ENCODE assay signal across 8 mouse cellular contexts in the genomic region with DNA sequence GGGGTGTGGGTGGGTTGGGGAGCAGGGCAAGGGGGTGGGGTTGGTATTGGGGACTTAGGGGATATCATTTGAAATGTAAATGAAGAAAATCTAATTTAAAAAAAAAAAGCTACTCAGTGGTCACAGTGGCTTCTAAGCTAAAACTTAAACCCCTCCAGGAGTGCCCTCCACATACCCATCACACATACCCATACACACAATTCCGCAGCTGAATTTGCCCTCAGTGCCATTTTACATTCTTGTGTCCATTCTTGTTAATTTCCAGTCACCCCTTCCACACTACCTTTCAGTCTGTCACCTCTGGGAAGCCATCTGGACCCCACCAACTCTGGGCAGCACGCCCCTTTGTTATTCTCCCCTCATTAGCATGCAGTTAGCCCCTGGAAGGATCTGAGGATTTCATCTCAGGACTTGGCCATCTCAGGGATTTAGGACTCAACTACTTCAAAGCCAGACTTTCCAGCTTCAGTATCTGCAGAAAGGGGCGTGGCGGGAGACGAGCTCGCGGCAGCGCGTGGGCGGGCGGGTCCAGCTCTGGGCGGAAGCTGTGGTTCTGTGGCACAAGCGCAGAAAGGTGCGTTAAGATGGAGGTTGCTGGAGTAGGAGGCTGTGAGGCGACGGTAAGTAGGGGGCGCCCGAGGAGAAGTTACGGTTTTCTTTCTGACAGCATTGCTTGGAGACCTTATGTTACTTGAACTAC. TPM values are rescaled to one million over a fixed set of nuclear protein-coding genes. Genes with fewer than 3 reads are reported as not detected.
A peak's percentile ranks its signal among the peaks of the same experiment; 100 is the strongest.
DNase-seq lines count a peak whose midpoint lies in the region; ATAC-seq and TF ChIP-seq lines count a peak whose summit lies in the region.

A gene (plus strand): TSS at position 537 of the 700 bp plus-strand sequence.

- no peak for TF ChIP-seq POLR2A in cortical plate, adult 2 months (IDR thresholded peaks at IDR 0.05; ENCODE audit: extremely low read depth, insufficient read depth, low read length)

- peak; percentile 83 for DNase-seq in adipocyte (ENCODE audit: low spot score)
- DNase-seq in gastrocnemius, adult 2 months: peak; percentile 85
- DNase-seq in hindbrain, postnatal 0 days (ENCODE audit: low spot score): peak; percentile 91
- peak; percentile 81 to 83 for DNase-seq in left cerebral cortex, adult 2 months (ENCODE audit: extremely low spot score in 1 of 2, low spot score in 2 of 2)
- DNase-seq in right cerebral cortex, postnatal 10 days (ENCODE audit: low spot score in 2 of 2): peak; percentile 92
- DNase-seq in urinary bladder, postnatal 25 days (ENCODE audit: low spot score): peak; percentile 76

- 1% methylated on average over 19 of the region's 19 CpGs for WGBS in hindbrain, postnatal 0 days

- peak within 1 kb of the TSS; percentile 16 for H3K4me3 ChIP-seq in cortical plate, adult 2 months (ENCODE audit: insufficient read depth, low read length)
- H3K4me3 ChIP-seq in gastrocnemius, adult 2 months: peak within 1 kb of the TSS; percentile 64
- H3K4me3 ChIP-seq in hindbrain, postnatal 0 days (ENCODE audit: low read length): peak within 1 kb of the TSS; percentile 40
- peak within 1 kb of the TSS; percentile 39 for H3K4me3 ChIP-seq in left cerebral cortex, adult 2 months

- H3K9ac ChIP-seq in hindbrain, postnatal 0 days (replicated peaks; ENCODE audit: low read length): peak within 1 kb of the TSS; percentile 49

- H3K9me3 ChIP-seq in hindbrain, postnatal 0 days (ENCODE audit: low read length): no peaks in the 10 kb centered on the region

- peak; percentile 93 for ATAC-seq in hindbrain, postnatal 0 days
- ATAC-seq in megakaryocyte, adult 5-6 weeks (ENCODE audit: poor library complexity, severe bottlenecking): peak; percentile 88

- intact Hi-C loops in gastrocnemius, adult 2 months (cut with DNase I): loop anchor here (1.0 to 2.0 kb wide), 2 partner anchors 114 to 153 kb away; a partner anchor contains a TSS
- intact Hi-C loops in left cerebral cortex, adult 2 months (cut with DNase I): loop anchor here (2.0 kb wide), 2 partner anchors 116 to 154 kb away; no protein-coding TSS in a partner anchor

- H3K27me3 ChIP-seq in hindbrain, postnatal 0 days (ENCODE audit: insufficient read depth, low read length): no peaks in the 10 kb centered on the region

- TF ChIP-seq CTCF in cortical plate, adult 2 months (IDR thresholded peaks at IDR 0.05; ENCODE audit: extremely low read depth, insufficient read depth, low read length): peak; percentile 75
- TF ChIP-seq CTCF in gastrocnemius, adult 2 months (IDR thresholded peaks at IDR 0.05): peak; percentile 85
- TF ChIP-seq CTCF in hindbrain, postnatal 0 days (IDR thresholded peaks at IDR 0.05; ENCODE audit: low read depth): peak; percentile 81
- peak; percentile 70 for TF ChIP-seq CTCF in left cerebral cortex, adult 2 months (IDR thresholded peaks at IDR 0.05)

- H3K4me2 ChIP-seq in hindbrain, postnatal 0 days (ENCODE audit: low read depth, low read length): peak within 1 kb of the TSS; percentile 64

- no peak within 1 kb of the TSS for H3K27ac ChIP-seq in cortical plate, adult 2 months (ENCODE audit: insufficient read depth, low read length)
- H3K27ac ChIP-seq in gastrocnemius, adult 2 months: no peak within 1 kb of the TSS
- H3K27ac ChIP-seq in hindbrain, postnatal 0 days: peak within 1 kb of the TSS; percentile 62; the same call in 1 of the 2 replicates
- no peak within 1 kb of the TSS for H3K27ac ChIP-seq in left cerebral cortex, adult 2 months

- H3K36me3 ChIP-seq in hindbrain, postnatal 0 days (ENCODE audit: insufficient read depth, low read length): no peaks in the 10 kb centered on the region

- H3K4me1 ChIP-seq in cortical plate, adult 2 months (ENCODE audit: control insufficient read depth, insufficient read depth, low read length): no peaks in the 10 kb centered on the region
- H3K4me1 ChIP-seq in hindbrain, postnatal 0 days (ENCODE audit: insufficient read depth, low read length): no peaks in the 10 kb centered on the region

RNA-seq across cellular contexts. Expression of the gene that starts here (rescaled TPM):
- polyA plus RNA-seq in cortical plate, adult 2 months (2012; rRNA removed): 0.55 and 0.77 TPM in 2 replicates
- total RNA-seq in gastrocnemius, adult 2 months (2021): under 1 TPM in 1 of 2 experiments, not detected in 1; 0.06 TPM
- 0.32 and 2.4 TPM in 2 replicates for total RNA-seq in hindbrain, postnatal 0 days (2014; rRNA removed)
- 0.44 and 0.54 TPM in 2 replicates for polyA plus RNA-seq in hindbrain, postnatal 0 days (2015; fragmentation: Nextera tagmentation; extraction: Ambion mirVana)
- total RNA-seq in left cerebral cortex, adult 2 months (2021): under 1 TPM; 0.09 to 0.54 TPM
- total RNA-seq in megakaryocyte, adult 5-6 weeks (2015): 0.13 and 0.36 TPM in 2 replicates
- total RNA-seq in megakaryocyte, adult 5-6 weeks (2017): 0.04 and 0.20 TPM in 2 replicates

Comparison
In these comparisons a context has a peak if more than half of its experiments do, and no peak if none do; other contexts are left out.
1. Peak in DNase-seq and H3K4me3 ChIP-seq in gastrocnemius, adult 2 months; RNA of the gene not detected or under 1 TPM.
2. Peak in DNase-seq and H3K4me3 ChIP-seq in left cerebral cortex, adult 2 months; RNA of the gene not detected or under 1 TPM.
3. Peak in ATAC-seq in megakaryocyte, adult 5-6 weeks; RNA of the gene not detected or under 1 TPM.